Mouse (Mus musculus): ENCODE results near the gene Polr3g. TPM values are rescaled to one million over a fixed set of nuclear protein-coding genes. Genes with fewer than 3 reads are reported as not detected.

Gene Polr3g
- total and polyA plus RNA-seq, 2 experiments = 1.9 to 8.7 TPM

DNA sequence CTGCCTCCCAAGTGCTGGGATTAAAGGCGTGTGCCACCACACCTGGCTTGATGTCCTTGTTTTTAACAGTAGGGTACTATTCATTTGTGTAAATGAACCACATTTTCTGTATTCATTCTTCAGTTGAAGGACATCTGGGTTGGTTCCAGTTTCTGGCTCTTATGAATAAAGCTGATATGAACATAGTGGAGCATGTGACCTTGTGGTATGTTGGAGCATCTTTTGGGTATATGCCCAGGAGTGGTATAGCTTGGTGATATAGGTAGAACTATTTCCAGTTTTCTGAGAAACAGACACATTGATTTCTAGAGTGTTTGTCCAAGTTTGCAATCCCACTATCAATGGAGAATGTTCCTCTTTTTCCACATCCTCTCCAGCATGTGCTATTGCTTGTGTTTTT, 3.1 kb upstream of the Polr3g start:
- Histone ChIP-seq H3K36me3 (ENCODE audit: control insufficient read depth, insufficient read depth, low read length) (no peaks in the 10 kb centered on the region), H3K4me1 (ENCODE audit: control insufficient read depth, insufficient read depth, low read length) (peaks cover 8% of the 10 kb centered on the region), H3K79me2 (ENCODE audit: control insufficient read depth, insufficient read depth, low read length) (peaks cover 9% of the 10 kb centered on the region), H3K27me3 (ENCODE audit: control insufficient read depth, insufficient read depth, low read length) (no peaks in the 10 kb centered on the region), H3K27ac (replicated peaks; ENCODE audit: insufficient read depth, low read depth, low read length) (no peak overlapping the region), H3K9ac (ENCODE audit: low read depth, low read length) (no peak overlapping the region), H3K4me3 (ENCODE audit: insufficient read depth, low read depth, low read length) (no peak overlapping the region)
- TF ChIP-seq POLR2A (IDR thresholded peaks at IDR 0.05; ENCODE audit: extremely low read depth, insufficient read depth, low read length) (no peak), CTCF (IDR thresholded peaks at IDR 0.05; ENCODE audit: low read depth, low read length) (no peak)
- WGBS = 100% methylated on average over 1 of the region's 1 CpGs
- no peak for DNase-seq (ENCODE audit: extremely low read depth, low read depth, low spot score)

- 2% methylated on average over 42 of the region's 42 CpGs for WGBS
- Histone ChIP-seq H3K79me2 (ENCODE audit: control insufficient read depth, insufficient read depth, low read length) (peaks cover 9% of the 10 kb centered on the region), H3K27me3 (ENCODE audit: control insufficient read depth, insufficient read depth, low read length) (no peaks in the 10 kb centered on the region), H3K4me1 (ENCODE audit: control insufficient read depth, insufficient read depth, low read length) (peaks cover 8% of the 10 kb centered on the region), H3K4me3 (ENCODE audit: insufficient read depth, low read depth, low read length) (peak overlapping the region; percentile 72), H3K27ac (replicated peaks; ENCODE audit: insufficient read depth, low read depth, low read length) (peak overlapping the region; percentile 80), H3K36me3 (ENCODE audit: control insufficient read depth, insufficient read depth, low read length) (no peaks in the 10 kb centered on the region), H3K9ac (ENCODE audit: low read depth, low read length) (peak overlapping the region; percentile 82)
- no peak for TF ChIP-seq POLR2A (IDR thresholded peaks at IDR 0.05; ENCODE audit: extremely low read depth, insufficient read depth, low read length)
- no peak for TF ChIP-seq CTCF (IDR thresholded peaks at IDR 0.05; ENCODE audit: low read depth, low read length)
- no peak for DNase-seq (ENCODE audit: extremely low read depth, low read depth, low spot score)
Observed at GRCm38 (mm10) chr13:81711546-81712371, 946 bp upstream of the Polr3g start.

- no peak overlapping the region for H3K27ac ChIP-seq (replicated peaks; ENCODE audit: insufficient read depth, low read depth, low read length)
- peak overlapping the region; percentile 72 for H3K4me3 ChIP-seq (ENCODE audit: insufficient read depth, low read depth, low read length)
- DNase-seq (ENCODE audit: extremely low read depth, low read depth, low spot score) = peak; percentile 27
- H3K4me1 ChIP-seq (ENCODE audit: control insufficient read depth, insufficient read depth, low read length) = peaks cover 8% of the 10 kb centered on the region
- H3K9ac ChIP-seq (ENCODE audit: low read depth, low read length) = peak overlapping the region; percentile 74; the same call in 1 of the 2 replicates
- no peaks in the 10 kb centered on the region for H3K27me3 ChIP-seq (ENCODE audit: control insufficient read depth, insufficient read depth, low read length)
- no peaks in the 10 kb centered on the region for H3K36me3 ChIP-seq (ENCODE audit: control insufficient read depth, insufficient read depth, low read length)
- 4% methylated on average over 7 of the region's 7 CpGs for WGBS
- H3K79me2 ChIP-seq (ENCODE audit: control insufficient read depth, insufficient read depth, low read length) = peaks cover 9% of the 10 kb centered on the region
- TF ChIP-seq CTCF (IDR thresholded peaks at IDR 0.05; ENCODE audit: low read depth, low read length) (no peak), POLR2A (IDR thresholded peaks at IDR 0.05; ENCODE audit: extremely low read depth, insufficient read depth, low read length) (no peak)
Observed at GRCm38 (mm10) chr13:81710266-81710665, 547 bp downstream of the Polr3g start.

- Histone ChIP-seq H3K27ac (replicated peaks; ENCODE audit: insufficient read depth, low read depth, low read length) (no peak overlapping the region), H3K9ac (ENCODE audit: low read depth, low read length) (no peak overlapping the region)
Observed at GRCm38 (mm10) chr13:81709805-81710204, 1.0 kb downstream of the Polr3g start.

GRCm38 (mm10) chr13:81706311-81706710, 4.5 kb downstream of the Polr3g start:
- Histone ChIP-seq H3K4me1 (ENCODE audit: control insufficient read depth, insufficient read depth, low read length) (peaks cover 3% of the 10 kb centered on the region; the same call in 1 of the 2 replicates), H3K36me3 (ENCODE audit: control insufficient read depth, insufficient read depth, low read length) (no peaks in the 10 kb centered on the region), H3K4me3 (ENCODE audit: insufficient read depth, low read depth, low read length) (no peak overlapping the region), H3K9ac (ENCODE audit: low read depth, low read length) (no peak overlapping the region), H3K79me2 (ENCODE audit: control insufficient read depth, insufficient read depth, low read length) (peaks cover 6% of the 10 kb centered on the region; the same call in 1 of the 2 replicates), H3K27ac (replicated peaks; ENCODE audit: insufficient read depth, low read depth, low read length) (no peak overlapping the region), H3K27me3 (ENCODE audit: control insufficient read depth, insufficient read depth, low read length) (no peaks in the 10 kb centered on the region)
- no peak for DNase-seq (ENCODE audit: extremely low read depth, low read depth, low spot score)
- TF ChIP-seq CTCF (IDR thresholded peaks at IDR 0.05; ENCODE audit: low read depth, low read length) (no peak), POLR2A (IDR thresholded peaks at IDR 0.05; ENCODE audit: extremely low read depth, insufficient read depth, low read length) (no peak)
- 96% methylated on average over 5 of the region's 5 CpGs for WGBS

More at GRCm38 (mm10) chr13:81709805-81710204, 1.0 kb downstream of the Polr3g start:
- WGBS = 35% methylated on average over 4 of the region's 4 CpGs
- TF ChIP-seq CTCF (IDR thresholded peaks at IDR 0.05; ENCODE audit: low read depth, low read length) (no peak), POLR2A (IDR thresholded peaks at IDR 0.05; ENCODE audit: extremely low read depth, insufficient read depth, low read length) (no peak)
- no peak overlapping the region for H3K4me3 ChIP-seq (ENCODE audit: insufficient read depth, low read depth, low read length)
- H3K4me1 ChIP-seq (ENCODE audit: control insufficient read depth, insufficient read depth, low read length) = peaks cover 8% of the 10 kb centered on the region
- peaks cover 9% of the 10 kb centered on the region for H3K79me2 ChIP-seq (ENCODE audit: control insufficient read depth, insufficient read depth, low read length)
- H3K36me3 ChIP-seq (ENCODE audit: control insufficient read depth, insufficient read depth, low read length) = no peaks in the 10 kb centered on the region
- DNase-seq (ENCODE audit: extremely low read depth, low read depth, low spot score) = no peak
- no peaks in the 10 kb centered on the region for H3K27me3 ChIP-seq (ENCODE audit: control insufficient read depth, insufficient read depth, low read length)

GRCm38 (mm10) chr13:81703621-81704020, 7.2 kb downstream of the Polr3g start:
- 91% methylated on average over 9 of the region's 9 CpGs for WGBS

More at GRCm38 (mm10) chr13:81703621-81704020, 7.2 kb downstream of the Polr3g start:
- Histone ChIP-seq H3K36me3 (ENCODE audit: control insufficient read depth, insufficient read depth, low read length) (peaks cover 2% of the 10 kb centered on the region; the same call in 1 of the 2 replicates), H3K4me1 (ENCODE audit: control insufficient read depth, insufficient read depth, low read length) (no peaks in the 10 kb centered on the region), H3K27me3 (ENCODE audit: control insufficient read depth, insufficient read depth, low read length) (no peaks in the 10 kb centered on the region), H3K79me2 (ENCODE audit: control insufficient read depth, insufficient read depth, low read length) (peaks cover 6% of the 10 kb centered on the region; the same call in 1 of the 2 replicates), H3K4me3 (ENCODE audit: insufficient read depth, low read depth, low read length) (no peak overlapping the region), H3K9ac (ENCODE audit: low read depth, low read length) (no peak overlapping the region), H3K27ac (replicated peaks; ENCODE audit: insufficient read depth, low read depth, low read length) (no peak overlapping the region)
- TF ChIP-seq POLR2A (IDR thresholded peaks at IDR 0.05; ENCODE audit: extremely low read depth, insufficient read depth, low read length) (no peak), CTCF (IDR thresholded peaks at IDR 0.05; ENCODE audit: low read depth, low read length) (no peak)
- DNase-seq (ENCODE audit: extremely low read depth, low read depth, low spot score) = no peak

Measured in liver, adult 2 months (tissue).